In genomic region chr12:29353777-29354496, GRCm38 (mm10) we compare ENCODE assay signal across 9 mouse cellular contexts.
A peak's percentile ranks its signal among the peaks of the same experiment; 100 is the strongest.
DNase-seq lines count a peak whose midpoint lies in the region; ATAC-seq and TF ChIP-seq lines count a peak whose summit lies in the region.
"Had no signal": no experiment of that assay in that cellular context is flagged by ENCODE, and none has a peak within 500 bp of the region (broad histone marks: within the 10 kb centered on the region; RNA-seq: fewer than 3 reads in every experiment).

No protein-coding gene starts in this region.

- peak overlapping the region; percentile 77 for H3K27ac ChIP-seq in forebrain, embryonic 12.5 days
- H3K27ac ChIP-seq in layer of hippocampus, adult 2 months = 0 out of 2 replicates have a peak overlapping the region, but pooled peaks have one; percentile 3
- H3K27ac ChIP-seq in neural tube, embryonic 12.5 days = peak overlapping the region; percentile 77
- no peak overlapping the region for H3K27ac ChIP-seq in kidney, adult 2 months (ENCODE audit: insufficient read depth, low read depth, low read length)

- H3K4me2 ChIP-seq in forebrain, embryonic 12.5 days = 0 out of 2 replicates have a peak overlapping the region, but pooled peaks have one; percentile 8
- peak overlapping the region; percentile 30 for H3K4me2 ChIP-seq in neural tube, embryonic 12.5 days (replicated peaks)

- TF ChIP-seq POLR2A in brain, embryonic 14.5 days (IDR thresholded peaks at IDR 0.05; ENCODE audit: borderline replicate concordance, extremely low read depth, insufficient read depth, insufficient read length, poor library complexity, severe bottlenecking) = no peak
- no peak for TF ChIP-seq POLR2A in kidney, adult 2 months (IDR thresholded peaks at IDR 0.05; ENCODE audit: low read depth, low read length)

- peaks cover 46% of the 10 kb centered on the region for H3K4me1 ChIP-seq in forebrain, embryonic 12.5 days
- H3K4me1 ChIP-seq in neural tube, embryonic 12.5 days = peaks cover 24% of the 10 kb centered on the region
- H3K4me1 ChIP-seq in kidney, adult 2 months (ENCODE audit: control insufficient read depth, insufficient read depth, low read length) = no peaks in the 10 kb centered on the region

- no peaks in the 10 kb centered on the region for H3K27me3 ChIP-seq in forebrain, embryonic 12.5 days
- no peaks in the 10 kb centered on the region for H3K27me3 ChIP-seq in neural tube, embryonic 12.5 days (replicated peaks)
- no peaks in the 10 kb centered on the region for H3K27me3 ChIP-seq in kidney, adult 2 months (replicated peaks; ENCODE audit: control insufficient read depth, insufficient read depth, low read length)

- no peak overlapping the region for H3K4me3 ChIP-seq in forebrain, embryonic 12.5 days (replicated peaks)
- no peak overlapping the region for H3K4me3 ChIP-seq in layer of hippocampus, adult 2 months
- H3K4me3 ChIP-seq in neural tube, embryonic 12.5 days = no peak overlapping the region
- no peak overlapping the region for H3K4me3 ChIP-seq in kidney, adult 2 months (ENCODE audit: insufficient read depth, low read depth, low read length)

- no peak overlapping the region for H3K9ac ChIP-seq in forebrain, embryonic 12.5 days
- no peak overlapping the region for H3K9ac ChIP-seq in neural tube, embryonic 12.5 days

- no peaks in the 10 kb centered on the region for H3K36me3 ChIP-seq in forebrain, embryonic 12.5 days (replicated peaks)
- no peaks in the 10 kb centered on the region for H3K36me3 ChIP-seq in neural tube, embryonic 12.5 days
- no peaks in the 10 kb centered on the region for H3K36me3 ChIP-seq in kidney, adult 2 months (ENCODE audit: control insufficient read depth, insufficient read depth, low read length)

- no peak for TF ChIP-seq CTCF in brain, embryonic 14.5 days (IDR thresholded peaks at IDR 0.05; ENCODE audit: borderline replicate concordance, extremely low read depth, insufficient read depth, insufficient read length)
- no peak for TF ChIP-seq CTCF in layer of hippocampus, adult 2 months (conservative IDR thresholded peaks at IDR 0.05)
- TF ChIP-seq CTCF in kidney, adult 2 months (conservative IDR thresholded peaks at IDR 0.05; ENCODE audit: insufficient read depth, insufficient read length, low read depth, low read length) = no peak

- WGBS in forebrain, embryonic 12.5 days = 24% methylated on average over 9 of the region's 11 CpGs
- WGBS in neural tube, embryonic 12.5 days = 29% methylated on average over 9 of the region's 11 CpGs
- WGBS in kidney, adult 2 months = 36% methylated on average over 9 of the region's 11 CpGs

- H3K9me3 ChIP-seq in forebrain, embryonic 12.5 days = no peaks in the 10 kb centered on the region
- no peaks in the 10 kb centered on the region for H3K9me3 ChIP-seq in neural tube, embryonic 12.5 days

- peak; percentile 80 for DNase-seq in brain, embryonic 14.5 days (ENCODE audit: low read depth)
- peak in 1 of 2 experiments; percentile 21 for DNase-seq in layer of hippocampus, adult 2 months (ENCODE audit: low spot score in 2 of 2)
- DNase-seq in adrenal gland, postnatal 4 days (ENCODE audit: low spot score in 2 of 2) = no peak
- no peak for DNase-seq in kidney, adult 2 months
- no peak for DNase-seq in gastrocnemius, postnatal 25 days
- DNase-seq: adrenal gland, postnatal 10 days had no signal

- ATAC-seq in forebrain, embryonic 12.5 days (ENCODE audit: low FRiP score) = peak; percentile 63; the same call in 1 of the 2 replicates
- peak; percentile 78 for ATAC-seq in neural tube, embryonic 12.5 days (ENCODE audit: low FRiP score, low read depth)
- no peak for ATAC-seq in erythroid progenitor cell, adult 5-6 weeks (replicated peaks; ENCODE audit: low FRiP score, poor library complexity, severe bottlenecking)
